Mouse (Mus musculus): ENCODE results near the gene Ly6g6e. TPM values are rescaled to one million over a fixed set of nuclear protein-coding genes. Genes with fewer than 3 reads are reported as not detected.

Ly6g6e gene
- total and polyA plus RNA-seq, 2 experiments = 0.33 to 0.37 TPM

GRCm38 (mm10) chr17:35082841-35083576 lies 6.3 kb downstream of the Ly6g6e start:
- Histone ChIP-seq H3K79me2 (ENCODE audit: control insufficient read depth, insufficient read depth, low read length) (no peaks in the 10 kb centered on the region), H3K4me3 (ENCODE audit: insufficient read depth, low read depth, low read length) (no peak overlapping the region), H3K36me3 (ENCODE audit: control insufficient read depth, insufficient read depth, low read length) (no peaks in the 10 kb centered on the region), H3K4me1 (ENCODE audit: control insufficient read depth, insufficient read depth, low read length) (0 out of 2 replicates have a peak, but pooled peaks cover 2% of the 10 kb centered on the region), H3K27me3 (ENCODE audit: control insufficient read depth, insufficient read depth, low read length) (no peaks in the 10 kb centered on the region), H3K27ac (replicated peaks; ENCODE audit: insufficient read depth, low read depth, low read length) (no peak overlapping the region), H3K9ac (ENCODE audit: low read depth, low read length) (no peak overlapping the region)
- TF ChIP-seq CTCF (IDR thresholded peaks at IDR 0.05; ENCODE audit: low read depth, low read length) = no peak
- no peak for TF ChIP-seq POLR2A (IDR thresholded peaks at IDR 0.05; ENCODE audit: extremely low read depth, insufficient read depth, low read length)
- no peak for DNase-seq (ENCODE audit: extremely low read depth, low read depth, low spot score)
- 93% methylated on average over 16 of the region's 16 CpGs for WGBS

GRCm38 (mm10) chr17:35083929-35084497 lies 7.3 kb downstream of the Ly6g6e start:
- no peak for TF ChIP-seq CTCF (IDR thresholded peaks at IDR 0.05; ENCODE audit: low read depth, low read length)
- no peak for TF ChIP-seq POLR2A (IDR thresholded peaks at IDR 0.05; ENCODE audit: extremely low read depth, insufficient read depth, low read length)

GRCm38 (mm10) chr17:35085208-35085865 lies 8.6 kb downstream of the Ly6g6e start, which contains the start of gene Ly6g6f:
Gene Ly6g6f, minus strand, starts transcription at chr17:35085610.
- H3K9ac ChIP-seq (ENCODE audit: low read depth, low read length) = no peak within 1 kb of the TSS
- TF ChIP-seq CTCF (IDR thresholded peaks at IDR 0.05; ENCODE audit: low read depth, low read length) (no peak), POLR2A (IDR thresholded peaks at IDR 0.05; ENCODE audit: extremely low read depth, insufficient read depth, low read length) (no peak)
- no peaks in the 10 kb centered on the region for H3K36me3 ChIP-seq (ENCODE audit: control insufficient read depth, insufficient read depth, low read length)
- no peak within 1 kb of the TSS for H3K27ac ChIP-seq (replicated peaks; ENCODE audit: insufficient read depth, low read depth, low read length)
- H3K4me1 ChIP-seq (ENCODE audit: control insufficient read depth, insufficient read depth, low read length) = peaks cover 3% of the 10 kb centered on the region; the same call in 1 of the 2 replicates
- 75% methylated on average over 7 of the region's 7 CpGs for WGBS
- peaks cover 3% of the 10 kb centered on the region; the same call in 1 of the 2 replicates for H3K79me2 ChIP-seq (ENCODE audit: control insufficient read depth, insufficient read depth, low read length)
- no peaks in the 10 kb centered on the region for H3K27me3 ChIP-seq (ENCODE audit: control insufficient read depth, insufficient read depth, low read length)
- no peak within 1 kb of the TSS for H3K4me3 ChIP-seq (ENCODE audit: insufficient read depth, low read depth, low read length)
- no peak for DNase-seq (ENCODE audit: extremely low read depth, low read depth, low spot score)

More at GRCm38 (mm10) chr17:35083929-35084497, 7.3 kb downstream of the Ly6g6e start:
- H3K79me2 ChIP-seq (ENCODE audit: control insufficient read depth, insufficient read depth, low read length) = no peaks in the 10 kb centered on the region
- H3K27ac ChIP-seq (replicated peaks; ENCODE audit: insufficient read depth, low read depth, low read length) = no peak overlapping the region
- 67% methylated on average over 3 of the region's 3 CpGs for WGBS
- H3K4me3 ChIP-seq (ENCODE audit: insufficient read depth, low read depth, low read length) = no peak overlapping the region
- H3K4me1 ChIP-seq (ENCODE audit: control insufficient read depth, insufficient read depth, low read length) = 0 out of 2 replicates have a peak, but pooled peaks cover 2% of the 10 kb centered on the region
- DNase-seq (ENCODE audit: extremely low read depth, low read depth, low spot score) = no peak
- no peaks in the 10 kb centered on the region for H3K27me3 ChIP-seq (ENCODE audit: control insufficient read depth, insufficient read depth, low read length)
- H3K36me3 ChIP-seq (ENCODE audit: control insufficient read depth, insufficient read depth, low read length) = no peaks in the 10 kb centered on the region
- H3K9ac ChIP-seq (ENCODE audit: low read depth, low read length) = no peak overlapping the region

- no peak for TF ChIP-seq POLR2A (IDR thresholded peaks at IDR 0.05; ENCODE audit: extremely low read depth, insufficient read depth, low read length)
- TF ChIP-seq CTCF (IDR thresholded peaks at IDR 0.05; ENCODE audit: low read depth, low read length) = no peak
- Histone ChIP-seq H3K36me3 (ENCODE audit: control insufficient read depth, insufficient read depth, low read length) (0 out of 2 replicates have a peak, but pooled peaks cover 2% of the 10 kb centered on the region), H3K4me1 (ENCODE audit: control insufficient read depth, insufficient read depth, low read length) (peaks cover 4% of the 10 kb centered on the region; the same call in 1 of the 2 replicates), H3K9ac (ENCODE audit: low read depth, low read length) (no peak overlapping the region), H3K4me3 (ENCODE audit: insufficient read depth, low read depth, low read length) (no peak overlapping the region), H3K79me2 (ENCODE audit: control insufficient read depth, insufficient read depth, low read length) (peaks cover 7% of the 10 kb centered on the region), H3K27me3 (ENCODE audit: control insufficient read depth, insufficient read depth, low read length) (no peaks in the 10 kb centered on the region), H3K27ac (replicated peaks; ENCODE audit: insufficient read depth, low read depth, low read length) (no peak overlapping the region)
- no peak for DNase-seq (ENCODE audit: extremely low read depth, low read depth, low spot score)
- WGBS = 41% methylated on average over 2 of the region's 2 CpGs
Observed at GRCm38 (mm10) chr17:35088151-35088550, 11.4 kb downstream of the Ly6g6e start.

GRCm38 (mm10) chr17:35088825-35089644 lies 12.3 kb downstream of the Ly6g6e start, which contains the start of gene Abhd16a:
Gene Abhd16a, plus strand, starts transcription at chr17:35089263.
- WGBS = 3% methylated on average over 67 of the region's 67 CpGs
- TF ChIP-seq POLR2A (IDR thresholded peaks at IDR 0.05; ENCODE audit: extremely low read depth, insufficient read depth, low read length) (peak; percentile 75), CTCF (IDR thresholded peaks at IDR 0.05; ENCODE audit: low read depth, low read length) (peak; percentile 2; the same call in 1 of the 2 replicates)
- DNase-seq (ENCODE audit: extremely low read depth, low read depth, low spot score) = peak; percentile 71

More at GRCm38 (mm10) chr17:35088825-35089644, 12.3 kb downstream of the Ly6g6e start, which contains the start of gene Abhd16a:
- H3K27ac ChIP-seq (replicated peaks; ENCODE audit: insufficient read depth, low read depth, low read length) = peak within 1 kb of the TSS; percentile 100
- H3K27me3 ChIP-seq (ENCODE audit: control insufficient read depth, insufficient read depth, low read length) = no peaks in the 10 kb centered on the region
- peak within 1 kb of the TSS; percentile 99 for H3K4me3 ChIP-seq (ENCODE audit: insufficient read depth, low read depth, low read length)
- peaks cover 7% of the 10 kb centered on the region for H3K79me2 ChIP-seq (ENCODE audit: control insufficient read depth, insufficient read depth, low read length)
- peak within 1 kb of the TSS; percentile 100 for H3K9ac ChIP-seq (ENCODE audit: low read depth, low read length)
- 0 out of 2 replicates have a peak, but pooled peaks cover 2% of the 10 kb centered on the region for H3K36me3 ChIP-seq (ENCODE audit: control insufficient read depth, insufficient read depth, low read length)
- peaks cover 4% of the 10 kb centered on the region; the same call in 1 of the 2 replicates for H3K4me1 ChIP-seq (ENCODE audit: control insufficient read depth, insufficient read depth, low read length)

Measured in liver, adult 2 months (tissue).